Mouse (Mus musculus): Measurements from ENCODE around the gene Hlf. TPM values are rescaled to one million over a fixed set of nuclear protein-coding genes. Genes with fewer than 3 reads are reported as not detected.

Hlf gene
- total RNA-seq (2023), result 1 to 10 TPM; 1.2 to 4.0 TPM

GRCm38 (mm10) chr11:90390817-90391173 lies at the start of gene Hlf:
Gene Hlf, minus strand, starts transcription at chr11:90390895.

Other genes starting within 250 kb of the Hlf start
- gene Gm45716, start 203.2 kb downstream of the Hlf start, total RNA-seq (2023), result 1 to 10 TPM in 1 of 2 experiments, under 1 TPM in 1; 0.93 to 1.3 TPM
- gene Mmd, start 141.4 kb downstream of the Hlf start, total RNA-seq (2023), result 1 to 10 TPM; 7.9 to 8.0 TPM
- 1 to 10 TPM; 1.2 to 2.1 TPM for gene Stxbp4, start 247.2 kb upstream of the Hlf start, total RNA-seq (2023)
- gene Cox11, start 247.3 kb upstream of the Hlf start, total RNA-seq (2023), result 1 to 10 TPM; 7.7 to 8.2 TPM

Data from neutrophil, adult 59 days (primary cell).